Mouse (Mus musculus) adrenal gland, adult (tissue): ENCODE results near the gene Elac2.

ENCODE experiments used
- DNase-seq, 2 experiments: peaks; one replicate each; pipeline ENCODE4 v3.0.0; 2022 to 2023; ENCODE audit warnings: low spot score in 1 of 2; ENCODE audit not compliant: inconsistent age in 2 of 2

Gene Elac2

DNA sequence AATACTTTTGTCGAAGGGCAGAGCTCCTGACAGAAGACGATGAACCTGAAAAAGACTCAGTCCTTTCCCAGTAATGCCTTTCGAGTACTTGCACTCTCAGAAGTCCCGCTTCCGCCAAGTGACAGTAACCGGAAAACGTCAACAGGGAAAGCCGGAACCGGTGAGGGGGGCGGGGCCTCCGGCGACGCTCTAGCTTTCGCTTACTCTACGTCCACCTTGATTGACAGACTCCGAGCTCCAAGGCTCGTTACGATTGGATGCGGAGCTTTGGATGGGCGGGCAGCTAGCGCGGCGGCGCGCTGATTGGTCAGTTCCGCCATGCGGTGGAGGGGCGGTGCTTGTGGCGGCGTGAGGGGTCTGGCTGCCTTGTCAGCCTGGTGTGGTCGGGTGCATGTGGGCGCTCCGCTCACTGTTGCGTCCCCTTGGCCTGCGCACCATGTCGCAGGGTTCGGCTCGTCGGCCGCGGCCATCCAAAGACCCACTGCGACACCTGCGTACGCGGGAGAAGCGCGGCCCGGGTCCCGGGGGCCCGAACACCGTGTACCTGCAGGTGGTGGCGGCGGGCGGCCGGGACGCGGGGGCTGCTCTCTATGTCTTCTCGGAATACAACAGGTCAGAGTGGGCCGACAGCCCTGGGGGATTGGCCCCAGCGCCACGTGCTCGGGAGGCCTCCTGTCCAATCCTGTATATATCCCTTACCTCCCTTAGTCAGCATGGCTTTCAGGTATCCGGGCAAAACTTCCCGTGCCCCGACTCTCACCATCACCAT, at the start of gene Elac2:
Gene Elac2, plus strand, starts transcription at position 319 of the 769 bp plus-strand sequence.
- peak; percentile 98 to 99 for DNase-seq

DNA sequence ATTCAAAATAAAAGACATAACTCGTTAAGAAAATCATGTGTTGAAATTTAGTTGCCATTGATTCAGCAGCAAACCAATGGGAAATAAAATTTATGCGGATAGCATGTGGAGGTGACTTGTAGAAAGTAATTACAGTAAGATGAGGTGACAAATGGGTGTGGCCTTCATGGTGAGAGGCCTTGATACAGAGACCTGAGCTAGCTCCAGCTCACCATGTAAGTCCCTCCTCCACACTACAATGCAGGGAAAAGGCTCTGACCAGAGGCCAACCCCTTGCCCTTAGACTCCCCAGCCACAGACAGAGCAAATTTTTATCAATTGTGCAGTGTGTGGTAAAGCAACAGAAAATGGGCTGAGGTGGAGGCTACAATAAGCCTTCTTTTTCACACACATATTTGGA, 49.7 kb upstream of the Elac2 start:
- DNase-seq: no peak

DNA sequence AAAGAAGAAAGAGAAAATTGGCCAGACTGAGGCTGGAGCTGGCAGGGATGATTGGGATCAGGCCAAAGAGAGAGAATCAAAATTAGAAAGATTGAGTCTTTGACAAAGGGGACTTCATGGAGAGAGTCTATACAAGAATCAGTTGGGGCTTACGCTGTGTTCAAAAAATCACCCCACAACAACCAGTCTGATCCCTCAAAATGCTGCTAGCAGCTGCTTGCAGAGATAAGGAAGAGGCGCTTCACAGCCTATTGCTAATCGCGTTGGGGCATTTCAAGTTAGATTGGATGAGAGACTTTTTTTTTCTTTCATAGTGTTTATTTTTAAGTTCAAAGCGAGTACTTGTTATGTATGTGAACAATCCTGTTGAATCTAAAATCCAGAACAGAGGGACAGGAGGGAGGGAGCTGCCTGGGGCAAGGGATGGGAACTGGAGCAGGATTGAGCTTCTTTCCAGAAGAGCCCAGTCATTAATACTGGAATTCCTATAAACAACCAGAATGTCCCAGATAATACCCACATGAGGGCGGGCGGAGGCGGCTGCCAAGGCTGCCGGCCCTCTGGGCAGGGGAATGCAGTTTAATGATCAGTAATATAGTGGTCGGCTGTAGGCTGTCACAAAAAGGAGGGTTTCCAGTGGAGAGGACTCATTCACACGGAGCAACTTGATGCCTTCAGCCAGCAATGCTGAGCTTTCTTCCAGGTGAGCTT, 47.6 kb upstream of the Elac2 start:
- DNase-seq: no peak

DNA sequence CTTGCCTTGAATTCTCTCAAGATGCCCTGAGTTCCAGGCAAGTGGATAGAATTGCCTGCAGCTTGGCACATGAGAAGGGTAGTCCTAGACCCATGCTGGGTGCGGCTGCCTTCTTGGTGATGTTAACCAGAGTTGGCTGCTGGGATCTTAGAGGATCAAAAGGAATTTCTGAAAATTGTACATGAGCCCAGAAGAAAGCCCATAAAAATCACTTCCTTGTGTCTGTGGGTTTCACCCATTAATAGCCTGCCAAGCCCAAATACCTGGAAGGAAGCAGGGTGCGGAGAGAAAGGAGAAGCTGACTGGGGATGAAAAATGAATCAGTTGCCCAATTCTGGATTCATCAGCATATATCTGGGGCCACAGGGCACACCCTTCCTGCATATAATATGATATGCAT, 41.6 kb upstream of the Elac2 start:
- no peak for DNase-seq

GRCm38 (mm10) chr11:64941193-64941592, 37.6 kb upstream of the Elac2 start:
- no peak for DNase-seq

GRCm38 (mm10) chr11:64949782-64950181, 29.1 kb upstream of the Elac2 start:
- no peak for DNase-seq

GRCm38 (mm10) chr11:64956962-64957729, 21.7 kb upstream of the Elac2 start:
- no peak for DNase-seq

DNA sequence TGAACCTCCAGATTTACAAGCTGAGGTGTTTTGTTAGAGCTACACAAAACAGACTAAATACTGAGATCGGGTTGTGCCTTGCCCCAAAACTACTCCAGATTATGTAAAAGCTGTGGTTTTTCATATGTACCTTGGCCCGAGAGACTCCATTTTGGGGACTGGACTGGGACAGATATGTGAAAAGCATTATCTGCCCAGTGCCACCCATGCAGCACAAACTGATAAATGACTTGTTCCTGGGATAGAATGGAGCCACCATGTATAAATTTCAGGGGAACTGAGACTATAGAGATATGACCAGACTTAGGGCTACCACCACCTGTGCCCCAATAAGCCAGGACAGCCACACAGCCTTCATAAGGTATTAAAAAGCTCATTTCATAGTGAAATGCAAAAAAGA, 16.2 kb upstream of the Elac2 start:
- DNase-seq: no peak

DNA sequence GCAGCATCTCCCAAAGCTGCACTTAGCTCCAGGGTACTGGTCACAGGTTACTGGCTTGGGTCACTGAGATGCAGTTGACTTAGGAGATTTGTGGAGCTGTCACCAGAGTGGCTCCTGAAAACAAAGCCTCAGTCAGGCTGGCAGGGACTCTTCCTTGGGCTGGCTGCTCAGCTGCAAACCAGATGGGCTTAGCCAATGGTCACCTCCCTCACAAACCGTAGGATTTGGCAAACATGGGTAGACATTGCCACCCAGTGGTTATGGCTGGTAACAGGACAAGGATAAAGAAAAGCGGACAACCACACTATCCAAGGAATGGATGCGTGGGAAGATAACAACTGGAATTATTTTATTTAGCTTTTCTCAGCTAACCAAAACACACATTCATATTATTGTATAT, 10.3 kb upstream of the Elac2 start:
- DNase-seq: peak; percentile 69 to 89

- no peak for DNase-seq
These were observed 9.9 kb upstream of the Elac2 start for GRCm38 (mm10) chr11:64968939-64969342.

DNA sequence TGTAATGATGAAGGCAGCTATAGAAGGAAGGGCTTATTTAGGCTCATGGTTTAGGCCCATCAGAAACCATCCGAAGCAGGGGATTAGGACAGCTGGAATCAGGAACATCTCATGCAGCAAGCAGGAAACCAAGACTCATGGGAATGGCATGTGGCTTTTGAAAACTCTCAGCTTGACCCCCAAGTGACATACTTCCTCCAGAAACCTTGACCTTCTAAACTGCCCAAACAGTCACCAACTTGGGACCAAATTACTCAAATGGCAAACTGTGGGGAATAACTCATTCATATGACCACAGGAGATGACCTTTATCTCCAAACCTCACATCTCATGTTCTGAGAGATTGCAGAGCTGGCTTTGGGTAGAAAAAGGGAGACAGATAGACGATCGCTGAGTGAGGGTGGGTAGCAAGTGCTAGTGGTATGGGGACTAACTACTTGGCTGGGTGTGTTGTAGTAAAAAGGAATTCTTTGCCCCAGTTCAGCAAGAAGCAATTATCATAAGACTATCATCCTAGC, 7.3 kb upstream of the Elac2 start:
- DNase-seq: peak; percentile 65 to 80

DNA sequence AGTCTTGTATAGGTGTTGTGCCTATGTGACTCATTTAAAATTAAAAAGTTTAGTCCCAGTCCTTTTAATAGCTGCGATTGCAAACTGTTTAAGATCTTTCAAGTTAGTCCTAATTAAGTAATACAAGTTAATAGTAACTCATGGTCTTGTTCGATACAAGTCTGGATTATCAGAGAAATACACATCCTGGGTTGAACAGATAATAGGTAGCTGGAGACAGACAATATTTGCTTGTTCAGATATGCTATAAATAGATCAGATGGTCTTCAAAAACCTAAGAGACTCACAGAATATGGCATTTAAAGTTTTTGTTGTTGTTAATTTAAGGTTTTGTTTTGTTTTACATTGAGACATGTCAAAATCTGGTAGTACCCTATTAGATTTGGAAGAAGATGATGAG, 6.4 kb upstream of the Elac2 start:
- DNase-seq: no peak

DNA sequence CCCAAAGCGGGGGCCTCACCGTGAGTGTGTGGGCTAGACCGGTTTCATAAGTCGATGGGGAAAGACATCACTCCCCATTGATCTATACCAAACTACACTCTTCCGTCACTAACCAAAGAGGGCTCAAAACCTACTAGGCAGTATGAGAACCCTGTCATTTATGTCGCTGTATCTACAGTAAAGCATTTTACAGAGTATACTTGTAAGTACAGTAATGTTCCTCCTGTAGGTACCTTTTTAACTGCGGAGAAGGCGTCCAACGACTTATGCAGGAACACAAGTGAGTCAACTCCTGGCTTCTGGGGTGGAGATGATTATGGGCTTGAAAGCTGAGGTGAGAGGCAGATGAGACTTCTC, 629 bp downstream of the Elac2 start:
- DNase-seq: no peak

DNA sequence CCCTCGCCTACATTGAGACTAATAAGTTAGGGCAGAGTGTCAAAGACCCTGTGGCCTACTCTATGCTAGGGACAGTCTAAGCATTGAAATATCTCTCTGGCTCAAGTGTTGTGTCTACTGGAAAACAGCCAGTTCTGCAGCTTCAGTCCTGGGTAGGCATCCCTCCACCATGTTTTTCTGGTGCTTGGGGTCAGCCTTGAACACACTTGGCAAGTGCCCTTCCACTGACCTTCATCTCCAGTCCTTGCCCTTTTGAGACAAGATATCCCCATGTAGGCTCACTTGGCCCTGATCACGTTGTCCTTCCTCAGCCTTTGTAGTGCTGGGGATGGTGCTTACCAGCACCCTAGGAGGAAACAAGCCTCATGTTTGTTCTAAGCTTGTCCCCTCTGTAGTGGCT, 9.7 kb downstream of the Elac2 start:
- peak; percentile 32 to 76 for DNase-seq

GRCm38 (mm10) chr11:64998439-64998838, 19.6 kb downstream of the Elac2 start:
- DNase-seq: no peak

DNA sequence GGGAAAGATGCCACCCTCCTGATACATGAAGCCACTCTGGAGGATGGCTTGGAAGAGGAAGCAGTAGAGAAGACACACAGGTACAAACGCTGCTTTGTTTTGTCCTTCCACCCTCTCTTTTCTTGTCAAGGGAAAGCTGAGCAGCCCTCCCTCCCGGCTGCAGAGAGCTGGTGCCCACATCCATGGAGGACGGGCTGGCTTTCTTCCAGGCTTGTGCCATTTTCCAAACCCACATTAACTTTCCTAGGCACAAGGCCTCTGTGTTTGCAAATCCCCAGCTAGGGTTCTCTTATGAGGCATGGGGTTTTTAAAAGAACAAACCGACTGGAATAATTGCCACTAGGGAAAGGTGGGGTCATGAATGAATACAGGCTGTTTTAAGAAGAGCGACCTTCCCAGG, 20.8 kb downstream of the Elac2 start:
- DNase-seq: no peak

GRCm38 (mm10) chr11:65001729-65002128, 22.9 kb downstream of the Elac2 start:
- no peak for DNase-seq

DNA sequence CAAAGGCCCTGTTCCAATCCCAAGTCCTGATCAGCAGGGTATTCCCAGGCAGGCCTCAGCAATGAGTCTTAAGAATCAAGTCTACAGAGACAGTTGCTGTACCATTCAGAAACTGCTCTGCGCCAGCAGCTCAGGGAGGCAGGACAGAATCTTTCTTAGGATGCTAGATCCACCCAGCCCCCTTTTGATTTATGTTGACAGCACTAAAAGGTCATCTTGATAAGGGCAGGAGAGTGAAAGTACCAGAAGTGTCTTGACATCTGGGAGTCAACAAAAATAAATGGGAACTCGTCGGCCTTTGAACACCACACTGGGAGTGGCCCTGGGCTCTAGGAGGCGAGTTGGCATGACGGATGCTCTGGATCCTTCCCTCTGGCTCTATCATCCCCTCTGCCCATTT, 24.8 kb downstream of the Elac2 start:
- peak; percentile 72 to 81 for DNase-seq

DNA sequence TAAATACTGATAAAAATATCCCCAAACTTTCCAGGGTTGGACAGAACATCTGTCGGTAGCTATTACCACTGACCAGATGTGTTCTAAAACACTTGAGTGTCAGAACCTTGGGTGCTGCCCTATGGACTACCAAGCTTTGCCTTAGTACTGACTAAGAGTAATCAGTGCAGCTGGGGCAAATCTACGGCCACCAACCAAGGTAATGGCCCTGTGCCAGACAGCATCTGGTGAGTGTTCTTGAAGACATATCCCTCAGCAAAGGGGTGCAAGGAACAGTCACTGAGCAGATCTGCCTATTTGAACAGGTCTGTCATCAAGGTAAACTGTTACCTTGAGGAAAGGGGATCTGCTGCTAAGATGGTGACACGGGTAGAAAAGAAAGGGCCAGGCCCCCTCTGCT, 26.0 kb downstream of the Elac2 start:
- peak; percentile 29 to 63 for DNase-seq

DNA sequence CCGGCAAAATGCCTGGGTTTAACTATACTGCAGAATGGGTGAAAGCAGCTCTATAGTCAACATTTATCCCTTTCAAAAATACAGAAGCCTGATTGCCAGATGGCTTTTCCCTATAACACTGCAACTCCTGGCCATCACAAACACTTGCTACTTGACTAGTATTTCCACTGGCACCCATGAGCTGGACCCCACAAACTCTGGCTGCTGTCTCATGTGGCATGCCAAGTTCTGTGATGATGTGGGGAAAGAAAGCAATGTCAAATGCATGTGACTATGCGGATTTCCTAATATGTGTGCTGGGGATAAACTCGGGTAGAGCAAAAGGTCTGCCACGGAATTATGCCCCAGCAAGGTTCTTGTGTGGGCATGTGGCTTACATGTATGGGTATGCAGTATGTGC, 27.2 kb downstream of the Elac2 start:
- DNase-seq: no peak

DNA sequence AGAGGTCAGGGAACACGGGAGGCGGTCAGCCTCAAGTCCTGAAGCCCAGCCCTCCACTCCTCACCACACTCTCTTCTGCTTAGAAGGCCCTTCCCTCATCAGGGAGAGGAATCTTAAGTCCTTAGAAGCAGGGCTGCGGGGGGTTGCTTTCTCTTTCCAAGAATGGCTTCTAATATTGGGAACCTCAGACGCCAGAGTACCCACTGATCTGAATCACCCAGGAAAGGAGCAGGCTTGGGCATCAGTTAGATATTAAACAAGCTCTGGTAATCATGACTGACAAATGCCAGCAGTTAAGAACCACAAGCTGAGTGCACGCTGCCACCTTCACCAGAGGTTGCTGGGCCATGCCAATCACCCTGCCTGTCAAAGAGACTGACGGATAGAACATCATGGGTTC, 35.1 kb downstream of the Elac2 start:
- no peak for DNase-seq

GRCm38 (mm10) chr11:65016754-65017153, 37.9 kb downstream of the Elac2 start:
- DNase-seq: no peak
